Mouse (Mus musculus): Measurements from ENCODE around the gene Cacna2d1. TPM values are rescaled to one million over a fixed set of nuclear protein-coding genes. Genes with fewer than 3 reads are reported as not detected.

Gene Cacna2d1
- polyA plus RNA-seq, 1 experiment from 2014 or later = 9.9 TPM

- H3K27ac ChIP-seq = no peak overlapping the region
- no peak for DNase-seq (ENCODE audit: low spot score)
- WGBS = 72% methylated on average over 7 of the region's 7 CpGs
- H3K9me3 ChIP-seq = no peaks in the 10 kb centered on the region
- no peaks in the 10 kb centered on the region for H3K4me1 ChIP-seq
- no peaks in the 10 kb centered on the region for H3K27me3 ChIP-seq (ENCODE audit: insufficient read depth, poor library complexity, severe bottlenecking)
- H3K36me3 ChIP-seq = no peaks in the 10 kb centered on the region
- H3K4me3 ChIP-seq = no peak overlapping the region
Measured at GRCm38 (mm10) chr5:16092540-16092939, 158.0 kb downstream of the Cacna2d1 start.

GRCm38 (mm10) chr5:16093071-16093693 is 158.7 kb downstream of the Cacna2d1 start:
- Histone ChIP-seq H3K36me3 (no peaks in the 10 kb centered on the region), H3K27ac (no peak overlapping the region), H3K4me1 (no peaks in the 10 kb centered on the region), H3K9me3 (no peaks in the 10 kb centered on the region), H3K4me3 (no peak overlapping the region), H3K27me3 (ENCODE audit: insufficient read depth, poor library complexity, severe bottlenecking) (no peaks in the 10 kb centered on the region)
- 89% methylated on average over 11 of the region's 11 CpGs for WGBS
- DNase-seq (ENCODE audit: low spot score) = no peak

GRCm38 (mm10) chr5:16095345-16095744 is 160.9 kb downstream of the Cacna2d1 start:
- Histone ChIP-seq H3K27me3 (ENCODE audit: insufficient read depth, poor library complexity, severe bottlenecking) (no peaks in the 10 kb centered on the region), H3K36me3 (no peaks in the 10 kb centered on the region), H3K4me1 (no peaks in the 10 kb centered on the region), H3K4me3 (no peak overlapping the region), H3K27ac (no peak overlapping the region), H3K9me3 (no peaks in the 10 kb centered on the region)
- DNase-seq (ENCODE audit: low spot score) = no peak
- WGBS = 80% methylated on average over 4 of the region's 4 CpGs

DNA sequence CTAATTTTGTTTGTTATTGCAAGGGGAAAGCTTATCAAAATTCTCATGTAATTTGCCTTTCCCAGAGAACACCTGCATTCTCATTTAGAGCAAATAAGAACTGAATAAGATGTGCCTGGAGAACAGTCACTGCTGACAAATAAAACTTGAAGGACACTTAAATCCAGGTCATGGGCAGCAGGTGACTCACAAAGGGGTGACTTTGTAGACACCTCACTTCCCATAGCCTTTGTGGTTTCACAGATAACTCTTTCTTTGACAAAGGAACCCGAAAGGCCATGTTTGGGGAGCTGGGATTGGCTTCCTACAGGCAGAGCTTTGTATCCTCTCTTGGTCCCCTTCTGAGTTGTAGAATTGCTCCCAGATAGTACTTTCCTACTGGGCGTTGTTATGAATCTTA is 164.3 kb downstream of the Cacna2d1 start:
- Histone ChIP-seq H3K36me3 (no peaks in the 10 kb centered on the region), H3K4me1 (no peaks in the 10 kb centered on the region), H3K9me3 (no peaks in the 10 kb centered on the region), H3K4me3 (no peak overlapping the region), H3K27ac (no peak overlapping the region), H3K27me3 (ENCODE audit: insufficient read depth, poor library complexity, severe bottlenecking) (no peaks in the 10 kb centered on the region)
- WGBS = 74% methylated on average over 2 of the region's 2 CpGs
- DNase-seq (ENCODE audit: low spot score) = no peak

DNA sequence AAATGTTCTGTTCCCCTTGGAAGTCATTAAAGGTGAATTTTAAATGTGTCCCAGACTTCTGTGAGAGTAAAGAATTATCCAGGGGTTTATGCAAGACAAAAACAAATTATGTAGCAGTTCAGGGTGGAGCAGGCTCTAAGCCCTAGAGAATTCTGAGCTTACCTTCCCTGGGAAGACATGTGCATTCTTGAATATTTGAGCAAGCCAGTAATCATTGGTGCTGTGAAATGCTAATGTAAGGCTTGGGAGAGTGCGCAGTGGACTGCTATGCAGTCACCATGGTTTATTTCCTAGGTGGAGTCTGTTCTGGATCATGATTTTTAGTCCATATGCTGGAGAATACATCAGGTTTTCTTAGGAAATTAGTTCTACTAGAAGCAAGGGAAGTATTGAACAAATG is 167.3 kb downstream of the Cacna2d1 start:
- Histone ChIP-seq H3K27me3 (ENCODE audit: insufficient read depth, poor library complexity, severe bottlenecking) (no peaks in the 10 kb centered on the region), H3K27ac (no peak overlapping the region), H3K4me1 (no peaks in the 10 kb centered on the region), H3K4me3 (no peak overlapping the region), H3K36me3 (no peaks in the 10 kb centered on the region), H3K9me3 (no peaks in the 10 kb centered on the region)
- WGBS = 79% methylated on average over 1 of the region's 1 CpGs
- no peak for DNase-seq (ENCODE audit: low spot score)

DNA sequence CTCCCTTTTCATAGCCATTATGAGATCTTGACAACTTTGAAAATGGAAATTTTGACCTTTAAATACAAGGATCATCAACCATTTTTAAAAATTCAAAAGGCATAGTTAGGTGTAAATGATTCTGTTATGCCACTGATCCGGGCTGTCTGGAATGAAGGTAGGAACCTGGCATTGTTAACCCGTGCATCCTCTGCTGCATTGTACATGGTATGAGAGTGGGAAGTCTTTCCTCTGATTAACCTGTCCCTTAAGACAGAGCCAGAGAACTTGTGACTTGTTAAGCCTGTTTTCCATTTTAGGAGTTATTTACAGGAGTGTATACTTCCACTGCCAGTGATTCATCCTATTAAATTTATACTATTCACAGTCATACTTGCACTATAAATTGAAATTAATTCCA is 171.2 kb downstream of the Cacna2d1 start:
- no peak for DNase-seq (ENCODE audit: low spot score)
- H3K27me3 ChIP-seq (ENCODE audit: insufficient read depth, poor library complexity, severe bottlenecking) = no peaks in the 10 kb centered on the region
- no peaks in the 10 kb centered on the region for H3K36me3 ChIP-seq
- WGBS = 80% methylated on average over 2 of the region's 2 CpGs
- no peaks in the 10 kb centered on the region for H3K4me1 ChIP-seq
- no peak overlapping the region for H3K4me3 ChIP-seq
- no peak overlapping the region for H3K27ac ChIP-seq
- H3K9me3 ChIP-seq = no peaks in the 10 kb centered on the region

- no peak for DNase-seq (ENCODE audit: low spot score)
- no peak overlapping the region for H3K27ac ChIP-seq
- no peaks in the 10 kb centered on the region for H3K27me3 ChIP-seq (ENCODE audit: insufficient read depth, poor library complexity, severe bottlenecking)
- H3K36me3 ChIP-seq = no peaks in the 10 kb centered on the region
- no peak overlapping the region for H3K4me3 ChIP-seq
- H3K9me3 ChIP-seq = no peaks in the 10 kb centered on the region
- WGBS = 86% methylated on average over 1 of the region's 1 CpGs
- no peaks in the 10 kb centered on the region for H3K4me1 ChIP-seq
Measured at GRCm38 (mm10) chr5:16110643-16111042, 176.2 kb downstream of the Cacna2d1 start.

DNA sequence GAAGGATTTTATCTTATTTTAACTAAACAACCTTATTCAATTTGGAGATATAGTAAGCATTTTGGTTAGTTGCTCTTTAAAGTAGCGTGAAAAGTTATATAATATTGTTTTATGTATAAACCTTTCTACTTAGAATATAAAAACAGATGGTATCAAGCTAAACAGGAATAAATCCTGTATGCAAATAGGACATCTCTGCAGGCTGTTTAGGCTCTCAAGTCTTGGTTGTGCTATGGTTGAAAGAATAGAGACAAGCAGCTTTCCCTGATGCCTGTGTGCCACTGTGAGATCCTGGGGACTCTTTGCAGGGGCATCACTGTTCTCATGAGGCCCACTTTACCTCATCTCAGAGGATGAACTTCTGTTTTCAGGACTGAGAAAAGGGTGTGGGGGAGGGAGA is 179.4 kb downstream of the Cacna2d1 start:
- no peak overlapping the region for H3K4me3 ChIP-seq
- WGBS = 79% methylated on average over 1 of the region's 1 CpGs
- no peaks in the 10 kb centered on the region for H3K27me3 ChIP-seq (ENCODE audit: insufficient read depth, poor library complexity, severe bottlenecking)
- no peak for DNase-seq (ENCODE audit: low spot score)
- no peaks in the 10 kb centered on the region for H3K36me3 ChIP-seq
- H3K27ac ChIP-seq = no peak overlapping the region
- H3K4me1 ChIP-seq = no peaks in the 10 kb centered on the region
- no peaks in the 10 kb centered on the region for H3K9me3 ChIP-seq

DNA sequence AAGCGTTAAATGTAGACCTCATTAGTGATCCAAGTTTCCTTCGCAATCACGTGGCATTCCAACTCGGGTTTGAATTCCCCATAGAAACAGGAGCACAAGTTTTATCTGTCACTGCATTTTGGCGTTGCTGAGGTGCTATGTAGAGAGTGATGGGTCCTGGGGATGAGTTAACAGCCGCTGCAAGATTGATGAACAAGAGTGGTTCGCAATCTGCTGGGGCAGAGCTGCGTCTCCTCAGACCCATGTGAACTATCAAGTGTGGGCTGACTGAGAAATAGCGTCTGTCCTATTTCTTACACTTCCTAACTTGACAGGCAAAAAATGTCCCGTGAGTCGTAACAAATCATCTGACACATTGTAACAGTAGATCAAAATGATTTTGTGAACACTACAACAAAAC is 186.8 kb downstream of the Cacna2d1 start:
- H3K27me3 ChIP-seq (ENCODE audit: insufficient read depth, poor library complexity, severe bottlenecking) = no peaks in the 10 kb centered on the region
- H3K4me3 ChIP-seq = no peak overlapping the region
- H3K9me3 ChIP-seq = no peaks in the 10 kb centered on the region
- H3K36me3 ChIP-seq = no peaks in the 10 kb centered on the region
- no peak for DNase-seq (ENCODE audit: low spot score)
- no peak overlapping the region for H3K27ac ChIP-seq
- no peaks in the 10 kb centered on the region for H3K4me1 ChIP-seq
- 68% methylated on average over 11 of the region's 11 CpGs for WGBS

GRCm38 (mm10) chr5:16122110-16122509 is 187.6 kb downstream of the Cacna2d1 start:
- no peaks in the 10 kb centered on the region for H3K36me3 ChIP-seq
- H3K27me3 ChIP-seq (ENCODE audit: insufficient read depth, poor library complexity, severe bottlenecking) = no peaks in the 10 kb centered on the region
- DNase-seq (ENCODE audit: low spot score) = no peak
- WGBS = 88% methylated on average over 6 of the region's 6 CpGs
- H3K27ac ChIP-seq = no peak overlapping the region
- no peaks in the 10 kb centered on the region for H3K4me1 ChIP-seq
- H3K9me3 ChIP-seq = no peaks in the 10 kb centered on the region
- H3K4me3 ChIP-seq = no peak overlapping the region

DNA sequence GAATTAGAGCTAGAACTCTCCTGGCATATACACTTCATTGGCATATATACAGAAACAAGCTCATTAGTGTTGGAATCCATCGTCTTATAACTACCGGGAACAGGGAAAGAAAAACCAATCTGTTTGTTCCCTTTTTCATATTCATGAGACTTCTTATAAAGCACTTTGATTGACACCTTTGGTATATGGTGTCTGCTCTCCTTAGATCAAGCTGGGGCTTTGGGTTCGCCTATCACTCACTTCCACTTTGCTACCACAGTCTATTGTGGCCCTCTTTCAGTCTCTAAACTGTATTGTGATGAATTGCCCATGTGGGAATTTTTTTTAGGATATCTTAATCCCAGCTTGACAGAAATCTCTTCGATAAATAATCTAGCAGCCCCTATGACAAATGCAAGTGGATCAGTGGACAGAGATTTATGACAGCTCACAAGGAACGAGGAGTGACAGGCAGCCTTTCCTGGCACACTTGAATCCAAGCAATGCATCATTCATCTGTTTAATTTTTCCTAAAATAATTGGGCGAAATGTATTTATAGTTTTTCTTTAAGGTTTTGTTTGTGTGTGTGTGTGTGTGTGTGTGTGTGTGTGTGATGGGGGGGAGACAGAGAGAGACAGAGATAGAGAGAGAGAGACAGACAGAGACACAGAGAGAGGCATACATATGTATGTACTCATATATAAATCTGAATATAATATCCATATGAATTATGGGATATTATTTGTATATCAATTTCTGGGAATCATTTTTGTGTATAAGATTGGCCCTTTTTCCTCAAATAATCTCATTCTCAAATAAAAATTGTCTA is 200.0 kb downstream of the Cacna2d1 start:
- no peak overlapping the region for H3K27ac ChIP-seq
- H3K4me3 ChIP-seq = no peak overlapping the region
- H3K27me3 ChIP-seq (ENCODE audit: insufficient read depth, poor library complexity, severe bottlenecking) = no peaks in the 10 kb centered on the region
- H3K9me3 ChIP-seq = no peaks in the 10 kb centered on the region
- H3K36me3 ChIP-seq = no peaks in the 10 kb centered on the region
- WGBS = 84% methylated on average over 6 of the region's 6 CpGs
- DNase-seq (ENCODE audit: low spot score) = no peak
- H3K4me1 ChIP-seq = no peaks in the 10 kb centered on the region

DNA sequence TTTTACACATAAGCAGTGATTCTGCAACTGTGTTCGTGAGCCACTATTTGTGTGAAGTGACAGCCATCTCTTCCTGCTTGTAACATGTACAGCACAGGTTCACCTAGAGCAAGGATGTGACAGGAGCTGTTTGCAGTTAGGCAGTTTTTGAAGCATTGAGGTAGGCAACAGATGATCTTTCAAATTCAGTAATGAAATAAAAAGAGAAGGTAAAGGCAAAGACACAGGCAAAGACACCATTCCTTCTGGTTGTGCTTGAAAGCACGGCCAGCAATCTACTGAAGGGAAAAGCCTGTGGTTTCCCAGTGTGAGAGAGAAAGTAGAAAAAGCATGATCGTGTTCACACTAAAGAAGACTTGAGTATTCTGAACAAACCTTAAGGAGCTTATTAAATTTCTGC is 201.5 kb downstream of the Cacna2d1 start:
- no peak overlapping the region for H3K27ac ChIP-seq
- H3K27me3 ChIP-seq (ENCODE audit: insufficient read depth, poor library complexity, severe bottlenecking) = no peaks in the 10 kb centered on the region
- WGBS = 85% methylated on average over 3 of the region's 3 CpGs
- DNase-seq (ENCODE audit: low spot score) = no peak
- H3K9me3 ChIP-seq = no peaks in the 10 kb centered on the region
- H3K4me3 ChIP-seq = no peak overlapping the region
- no peaks in the 10 kb centered on the region for H3K4me1 ChIP-seq
- H3K36me3 ChIP-seq = no peaks in the 10 kb centered on the region

DNA sequence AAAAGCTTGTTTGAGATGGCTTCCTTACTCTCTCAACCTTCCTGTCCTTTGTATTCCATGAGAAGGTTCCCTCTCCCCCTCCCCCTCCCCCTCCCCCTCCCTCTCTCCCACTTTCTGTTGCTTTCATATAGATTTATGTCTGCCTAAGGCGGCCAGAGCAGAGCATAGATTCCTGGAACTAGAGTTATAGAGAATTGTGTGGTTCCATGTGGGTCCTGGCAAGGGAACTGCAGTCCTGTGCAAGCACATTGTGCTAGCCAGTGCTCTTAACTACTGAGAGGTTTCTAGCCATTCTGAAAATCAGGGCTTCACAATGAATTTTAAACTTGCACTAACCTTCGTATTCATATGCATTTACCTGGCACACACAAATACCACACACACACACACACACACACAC is 202.3 kb downstream of the Cacna2d1 start:
- Histone ChIP-seq H3K36me3 (no peaks in the 10 kb centered on the region), H3K4me3 (no peak overlapping the region), H3K27ac (no peak overlapping the region), H3K9me3 (no peaks in the 10 kb centered on the region), H3K27me3 (ENCODE audit: insufficient read depth, poor library complexity, severe bottlenecking) (no peaks in the 10 kb centered on the region), H3K4me1 (no peaks in the 10 kb centered on the region)
- WGBS = 71% methylated on average over 2 of the region's 2 CpGs
- DNase-seq (ENCODE audit: low spot score) = no peak
